Mouse (Mus musculus): Measurements from ENCODE around the gene Pla2r1. TPM values are rescaled to one million over a fixed set of nuclear protein-coding genes. Genes with fewer than 3 reads are reported as not detected.

Gene Pla2r1
- total RNA-seq, 2 experiments from 2014 or later = 0.71 to 1.8 TPM

DNA sequence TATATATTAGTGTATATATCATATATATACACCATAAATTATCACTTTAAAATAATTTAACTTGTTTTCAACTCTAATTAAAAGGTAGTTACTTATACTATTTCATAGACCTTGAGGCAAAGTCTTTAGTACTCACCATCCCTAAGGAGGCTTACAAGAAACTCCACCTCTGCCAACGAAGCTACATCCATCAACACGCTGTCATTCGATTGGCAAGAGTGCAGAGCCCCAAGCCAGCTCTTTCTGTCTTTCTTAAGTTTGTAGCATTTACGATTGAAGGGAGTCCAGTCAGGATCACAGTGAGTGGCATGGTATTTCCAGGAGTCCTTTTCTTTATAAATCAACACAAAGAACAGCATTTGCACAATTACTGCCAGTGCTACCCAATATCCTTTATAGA lies 49.1 kb downstream of the Pla2r1 start:
- no peak for ATAC-seq (replicated peaks; ENCODE audit: poor library complexity)

GRCm38 (mm10) chr2:60500583-60501116 lies 52.5 kb downstream of the Pla2r1 start:
- ATAC-seq (replicated peaks; ENCODE audit: poor library complexity) = peak; percentile 67

GRCm38 (mm10) chr2:60479906-60480305 lies 73.2 kb downstream of the Pla2r1 start:
- no peak for ATAC-seq (replicated peaks; ENCODE audit: poor library complexity)

DNA sequence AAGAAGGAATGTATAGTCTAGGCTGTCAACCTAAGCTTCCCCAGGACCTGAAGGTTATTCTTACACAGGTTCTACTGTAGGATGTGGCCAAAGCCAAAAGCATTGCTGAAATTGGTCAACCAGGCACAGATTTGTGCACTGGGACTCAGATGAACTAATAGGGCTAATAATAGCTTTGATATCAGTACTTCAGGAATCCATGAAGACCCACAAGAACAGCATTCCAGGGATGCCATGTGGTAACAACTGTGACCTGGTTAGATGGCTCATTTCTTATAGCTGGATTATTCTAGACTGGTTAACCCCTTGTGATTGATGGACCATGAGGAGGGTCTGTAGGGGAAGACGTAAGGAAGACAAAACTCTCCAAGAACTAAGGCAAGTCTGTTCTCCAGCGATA lies 74.3 kb downstream of the Pla2r1 start:
- ATAC-seq (replicated peaks; ENCODE audit: poor library complexity) = no peak

DNA sequence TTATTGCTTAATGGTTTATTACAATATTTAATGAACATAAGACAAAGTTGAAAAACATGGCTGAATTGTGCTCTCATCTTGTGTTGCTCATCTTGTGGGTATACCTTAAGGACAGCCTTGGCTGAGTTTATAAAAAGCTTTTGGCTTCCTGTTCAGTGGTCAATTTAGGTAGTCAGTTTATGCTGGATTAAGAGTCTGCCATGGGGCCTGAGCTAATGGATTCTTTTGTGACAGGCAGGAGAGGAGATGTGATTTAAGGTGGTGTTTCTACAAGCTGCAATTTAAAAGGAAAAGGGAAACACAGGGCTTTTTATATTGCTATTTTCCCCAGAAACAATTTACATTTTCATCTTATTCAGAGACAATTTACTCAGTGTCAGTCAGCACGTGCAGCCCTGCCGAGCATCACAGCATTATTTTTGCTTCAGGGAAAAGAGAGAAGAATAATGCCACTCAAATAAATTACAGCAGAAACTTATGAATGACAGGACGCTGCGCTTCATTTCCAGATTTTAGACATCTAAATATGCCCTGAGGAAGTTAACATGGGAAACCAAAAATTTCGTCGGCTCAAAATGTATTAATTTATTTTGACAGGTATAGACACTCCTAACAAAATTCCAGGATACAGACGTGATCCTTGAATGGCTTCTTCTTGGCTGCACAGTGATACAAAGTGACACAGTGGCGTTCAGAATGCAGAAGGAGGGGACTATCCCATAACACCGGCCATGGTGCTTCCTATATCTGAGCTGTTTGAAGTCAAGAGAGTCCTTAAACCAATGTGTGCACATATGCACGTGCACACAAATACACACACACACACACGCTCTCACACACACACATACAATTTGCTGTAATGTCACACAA lies 84.0 kb downstream of the Pla2r1 start:
- ATAC-seq (replicated peaks; ENCODE audit: poor library complexity) = no peak

DNA sequence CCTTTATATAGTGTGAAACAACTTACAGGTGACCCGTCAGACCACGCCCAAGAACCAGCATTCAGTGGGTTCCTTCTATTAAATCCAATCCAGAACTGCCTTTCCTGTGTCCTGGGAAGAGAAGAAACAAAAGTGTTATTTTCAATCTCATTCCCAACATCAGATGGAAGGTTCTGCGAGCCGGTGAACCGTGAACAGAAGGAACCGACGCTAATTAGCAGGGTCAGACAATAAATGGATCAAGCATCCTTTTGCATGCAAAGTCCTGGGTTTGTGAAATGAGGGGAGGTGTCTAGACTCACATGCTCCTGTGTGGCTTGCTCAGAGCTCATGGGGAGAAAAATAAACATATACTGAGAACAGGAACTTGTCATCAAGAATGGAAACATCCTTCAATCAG lies 100.7 kb downstream of the Pla2r1 start:
- ATAC-seq (replicated peaks; ENCODE audit: poor library complexity) = no peak

DNA sequence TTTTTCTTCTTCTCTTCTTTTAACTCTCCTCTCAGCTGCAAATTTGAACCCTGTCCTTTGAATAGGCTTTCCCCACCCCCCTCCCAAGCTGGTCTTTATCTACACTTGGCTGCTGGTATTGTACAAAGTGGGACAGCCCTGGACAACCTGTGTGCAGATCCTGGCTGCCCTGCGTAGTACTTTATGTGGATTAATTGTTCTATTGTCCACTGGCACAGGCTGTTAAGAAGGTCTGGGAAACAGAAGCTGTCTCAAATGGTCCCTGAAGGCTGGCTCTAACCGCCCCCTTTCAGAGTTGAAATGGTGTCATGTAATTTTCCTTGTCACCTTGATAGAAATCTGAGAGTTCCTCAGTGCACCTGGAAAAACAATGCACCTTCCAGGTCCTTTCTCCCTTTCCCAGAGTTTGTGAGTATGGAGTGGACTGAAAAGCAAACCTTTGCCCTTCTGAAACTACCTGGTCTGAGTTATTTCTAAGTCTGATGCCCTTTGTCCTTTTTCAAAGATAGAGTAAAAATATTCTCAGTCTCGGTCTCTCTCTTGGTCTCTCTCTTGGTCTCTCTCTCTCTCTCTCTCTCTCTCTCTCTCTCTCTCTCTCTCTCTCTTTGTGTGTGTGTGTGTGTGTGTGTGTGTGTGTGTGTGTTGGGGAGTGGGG lies 101.9 kb downstream of the Pla2r1 start:
- ATAC-seq (replicated peaks; ENCODE audit: poor library complexity) = no peak

DNA sequence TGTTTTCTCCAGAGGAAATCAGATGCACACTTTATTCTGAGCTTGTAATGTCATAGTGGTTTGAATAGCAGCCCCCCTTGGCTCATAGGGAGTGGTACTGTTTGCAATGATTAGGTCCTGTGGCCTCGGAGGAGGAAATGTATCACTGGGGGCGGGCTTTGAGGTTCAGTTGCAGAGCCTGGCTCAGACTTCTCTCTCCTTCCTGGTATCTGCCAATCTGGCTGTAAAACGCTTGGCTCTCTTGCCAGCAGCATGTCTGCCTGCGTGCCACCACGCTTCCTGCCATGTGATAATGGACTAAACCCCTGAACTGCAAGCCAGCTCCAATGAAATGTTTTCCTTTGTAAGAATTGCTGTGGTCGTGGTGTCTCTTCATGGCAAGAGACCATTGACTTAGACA lies 103.4 kb downstream of the Pla2r1 start:
- peak; percentile 86 for ATAC-seq (replicated peaks; ENCODE audit: poor library complexity)

DNA sequence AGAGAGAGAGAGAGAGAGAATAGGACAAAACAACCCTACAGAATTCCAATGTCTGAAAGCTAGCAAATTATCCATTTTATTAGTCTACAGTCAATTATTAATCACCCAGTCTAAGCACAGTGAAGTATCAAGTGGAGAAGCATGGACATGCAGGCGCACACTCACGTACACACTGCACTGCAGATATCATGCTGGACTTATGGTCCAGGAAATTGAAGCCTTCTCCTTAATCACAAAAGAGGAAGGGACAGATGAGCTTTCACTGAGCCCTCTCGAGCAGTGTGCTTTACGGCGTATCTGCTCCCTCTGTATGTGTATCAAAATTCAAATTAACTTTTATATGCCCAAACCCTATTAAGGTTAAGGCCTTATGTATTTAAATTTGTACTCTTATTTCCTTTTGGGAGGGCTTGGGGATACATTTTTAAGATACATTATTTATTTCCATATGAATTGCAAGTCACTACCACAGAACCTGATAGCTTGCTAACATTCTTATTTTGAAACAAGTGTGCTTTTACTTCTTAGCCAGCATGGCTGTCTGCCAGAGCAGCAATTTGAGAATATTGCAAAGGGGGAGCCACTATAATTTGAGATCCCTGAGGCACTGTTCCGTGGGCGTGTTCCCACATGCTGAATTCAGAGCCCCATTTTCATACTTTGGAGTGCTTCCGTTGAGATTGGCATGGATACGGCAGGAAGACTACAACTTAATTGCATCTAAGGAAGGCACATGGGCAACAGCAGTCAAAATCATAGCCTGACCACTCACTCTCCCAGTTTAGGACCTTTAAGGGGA lies 108.2 kb downstream of the Pla2r1 start:
- ATAC-seq (replicated peaks; ENCODE audit: poor library complexity) = no peak

DNA sequence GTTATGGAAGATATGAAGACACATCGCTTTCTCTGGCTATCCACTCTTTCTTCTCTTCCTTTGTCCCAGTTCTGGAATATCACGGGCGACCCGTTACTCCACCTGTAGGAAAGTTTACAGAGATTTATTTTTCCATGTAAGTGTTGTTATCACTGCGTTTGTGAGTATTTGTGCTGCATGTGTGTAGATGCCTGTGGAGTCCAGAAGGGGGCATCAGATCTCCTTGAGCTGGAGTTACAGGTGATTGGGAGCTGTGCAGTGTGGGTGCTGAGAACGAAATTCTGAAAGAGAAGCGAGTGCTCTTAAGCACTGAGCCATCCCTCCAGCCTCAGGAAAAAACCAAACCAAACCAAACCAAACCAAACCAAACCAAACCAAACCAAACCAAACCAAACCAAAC lies 109.8 kb downstream of the Pla2r1 start:
- ATAC-seq (replicated peaks; ENCODE audit: poor library complexity) = no peak

GRCm38 (mm10) chr2:60441875-60442274 lies 111.2 kb downstream of the Pla2r1 start:
- no peak for ATAC-seq (replicated peaks; ENCODE audit: poor library complexity)

DNA sequence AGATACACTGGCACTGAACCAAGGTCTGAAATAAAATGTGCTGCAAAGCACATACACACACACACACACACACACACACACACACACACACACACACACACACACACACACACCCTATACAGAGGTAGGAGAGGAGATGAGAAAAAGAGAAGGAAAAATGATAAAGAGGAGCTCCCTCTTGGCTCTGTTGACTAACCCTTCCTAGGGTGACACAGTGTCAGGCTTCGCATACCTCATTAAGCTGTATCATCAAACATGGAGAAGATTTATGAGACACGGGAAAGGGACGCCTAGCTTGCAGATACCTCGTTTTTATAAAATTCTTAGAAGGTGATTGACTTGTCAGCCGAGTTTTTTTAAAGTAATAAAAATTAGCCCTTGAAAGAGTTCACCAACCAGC lies 116.3 kb downstream of the Pla2r1 start:
- ATAC-seq (replicated peaks; ENCODE audit: poor library complexity) = no peak

- no peak for ATAC-seq (replicated peaks; ENCODE audit: poor library complexity)
Measured at GRCm38 (mm10) chr2:60430315-60431021, 122.6 kb downstream of the Pla2r1 start.

DNA sequence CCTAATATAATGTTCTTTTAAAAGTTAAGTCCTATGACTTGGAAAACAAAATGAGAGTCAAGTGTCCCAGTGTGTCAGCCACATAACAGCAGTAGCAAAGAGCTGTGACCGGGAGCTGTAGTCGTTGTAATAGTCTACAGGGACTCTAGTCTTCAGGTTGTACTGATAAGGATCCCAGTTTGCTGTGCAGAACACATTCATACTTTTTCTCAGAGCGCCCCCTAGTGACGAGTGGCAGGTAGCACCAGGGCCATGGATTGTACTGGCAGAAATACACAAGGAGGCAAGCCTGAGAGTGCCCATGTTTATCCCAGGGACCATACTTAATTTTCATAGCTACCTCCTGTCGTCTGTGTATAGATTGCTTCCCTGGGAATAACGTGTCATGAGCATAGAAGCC lies 135.0 kb downstream of the Pla2r1 start:
- peak; percentile 100 for ATAC-seq (replicated peaks; ENCODE audit: poor library complexity)

GRCm38 (mm10) chr2:60414334-60414733 lies 138.8 kb downstream of the Pla2r1 start:
- ATAC-seq (replicated peaks; ENCODE audit: poor library complexity) = no peak

- no peak for ATAC-seq (replicated peaks; ENCODE audit: poor library complexity)
Measured at GRCm38 (mm10) chr2:60413006-60413650, 140.0 kb downstream of the Pla2r1 start.

DNA sequence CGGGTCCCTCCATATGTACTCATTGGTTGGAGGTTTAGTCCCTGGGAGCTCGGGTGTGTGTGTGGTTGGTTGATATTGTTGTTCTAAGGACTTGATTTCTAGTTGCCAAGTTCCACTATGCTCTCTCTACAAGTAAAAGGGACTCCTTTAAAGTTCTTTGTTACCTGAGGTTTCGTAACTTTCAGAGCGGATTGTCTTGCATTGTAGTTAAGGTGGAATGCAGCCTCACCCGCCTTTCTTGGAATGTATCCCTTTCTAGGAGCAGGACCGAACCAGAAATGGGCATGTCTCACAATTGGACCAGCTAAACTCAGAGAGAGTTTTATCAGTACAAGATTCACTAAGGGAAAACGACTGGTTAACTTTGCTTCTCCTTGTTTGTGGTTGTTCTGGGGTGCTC lies 141.9 kb downstream of the Pla2r1 start:
- ATAC-seq (replicated peaks; ENCODE audit: poor library complexity) = no peak

- no peak for ATAC-seq (replicated peaks; ENCODE audit: poor library complexity)
Measured at GRCm38 (mm10) chr2:60409989-60410763, 142.9 kb downstream of the Pla2r1 start.

DNA sequence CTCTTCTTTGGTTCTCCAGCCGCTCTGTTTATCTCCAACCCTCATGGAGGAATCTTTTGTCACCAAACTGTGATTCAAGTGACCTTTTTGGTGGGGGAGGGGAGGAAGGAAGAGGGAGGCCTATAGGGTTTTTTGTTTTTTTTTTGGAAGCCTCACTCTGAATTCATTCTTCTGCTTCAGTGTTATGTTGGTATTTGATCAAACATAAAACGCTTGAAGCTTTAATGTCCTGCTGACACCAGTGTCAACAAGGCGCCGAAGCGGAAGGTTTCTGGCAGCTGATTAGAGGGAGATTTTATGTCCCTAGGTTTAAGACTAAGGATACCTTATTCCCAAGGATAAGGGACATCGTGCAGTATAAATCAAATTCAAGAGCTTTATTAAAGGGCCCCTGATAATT lies 143.9 kb downstream of the Pla2r1 start:
- ATAC-seq (replicated peaks; ENCODE audit: poor library complexity) = no peak
